Mouse (Mus musculus): Measurements from ENCODE around the gene Isl1. TPM values are rescaled to one million over a fixed set of nuclear protein-coding genes. Genes with fewer than 3 reads are reported as not detected.

Isl1 gene
- polyA plus RNA-seq (2014; fragmentation: Illumina TruSeq; extraction: RNeasy Lipid Tissue Mini Kit (QIAGEN cat#74804); ENCODE audit: low read depth, low replicate concordance), result 0.66 TPM

DNA sequence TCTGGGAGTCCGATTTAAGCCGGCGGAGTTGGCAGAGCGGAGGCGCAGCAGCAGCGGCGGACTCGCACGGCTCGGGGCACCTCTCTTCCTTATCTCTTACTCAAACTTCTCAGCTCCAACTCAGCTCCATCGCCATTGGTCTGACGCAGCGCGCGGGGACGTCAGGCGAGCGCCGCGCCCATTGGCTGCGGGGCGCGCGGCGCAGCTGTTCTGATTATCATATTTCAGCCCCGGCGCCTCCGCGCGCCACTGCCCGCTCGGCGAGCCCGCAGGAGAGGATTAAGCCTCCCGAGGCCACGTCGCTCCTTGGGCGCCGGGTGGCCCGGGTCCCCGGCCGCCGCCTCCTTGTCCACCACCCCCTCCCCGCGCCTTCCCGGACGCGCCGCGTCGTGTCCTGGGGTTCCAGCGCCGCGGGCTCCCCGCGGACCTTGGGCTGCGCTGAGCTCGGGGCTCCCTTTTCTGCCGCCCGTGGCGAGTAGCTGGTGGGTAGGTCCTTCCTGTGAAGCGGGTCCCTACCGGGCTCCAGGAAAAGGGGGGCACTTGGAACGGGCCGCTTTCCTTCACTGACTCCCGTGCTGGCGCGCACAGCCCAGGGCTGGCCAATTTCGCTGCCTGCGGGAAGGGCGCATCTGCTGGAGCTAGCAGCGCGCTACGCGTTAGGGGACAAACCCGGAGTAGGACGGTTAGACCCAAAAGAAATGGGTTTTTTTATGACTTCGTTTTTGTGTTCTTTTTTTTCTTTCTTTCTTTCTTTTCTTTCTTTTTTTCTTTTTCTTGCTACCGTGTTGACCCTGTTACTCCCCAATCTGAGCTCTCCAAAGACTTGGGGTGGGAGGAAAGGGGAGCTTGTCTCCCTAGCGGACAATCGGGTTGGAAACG lies at the start of gene Isl1:
Gene Isl1 (minus strand): TSS at position 106 of the 879 bp plus-strand sequence.

